Mouse (Mus musculus) G1E (cell line): ENCODE data around the gene Ralgapa2. TPM values are rescaled to one million over a fixed set of nuclear protein-coding genes. Genes with fewer than 3 reads are reported as not detected.

ENCODE experiments used
- ATAC-seq: 2 replicates; pipeline ENCODE4 v1.8.0; 2016; ENCODE audit warnings: mild to moderate bottlenecking; ENCODE audit not compliant: insufficient number of reproducible peaks, poor library complexity, low FRiP score, severe bottlenecking; ENCODE audit errors: extremely low read depth
- DNase-seq: peaks from one replicate; pipeline ENCODE4 v3.0.0; 2012; ENCODE audit warnings: low spot score
- H3K27me3 ChIP-seq: 2 replicates; pipeline ENCODE4 v1.6.1; 2012; ENCODE audit warnings: mild to moderate bottlenecking, low read length, inconsistent platforms; ENCODE audit not compliant: insufficient read depth
- H3K36me3 ChIP-seq: replicated peaks from 2 replicates; pipeline ENCODE3; 2012; ENCODE audit warnings: mild to moderate bottlenecking, inconsistent platforms
- H3K4me1 ChIP-seq: 2 replicates; pipeline ENCODE4 v1.6.1; 2012; ENCODE audit warnings: low read depth, low read length, inconsistent platforms, mixed read lengths; ENCODE audit not compliant: insufficient read depth
- H3K4me3 ChIP-seq: 2 replicates; pipeline ENCODE4 v1.5.1; 2012; ENCODE audit warnings: low read depth, mild to moderate bottlenecking, inconsistent platforms, low read length, moderate library complexity, mixed read lengths
- H3K9me3 ChIP-seq: replicated peaks from 2 replicates; pipeline ENCODE4 v1.6.1; 2012; ENCODE audit warnings: inconsistent platforms
- CTCF ChIP-seq: IDR thresholded peaks from 2 replicates; pipeline ENCODE4 v1.5.1; 2012; ENCODE audit warnings: low read depth, low read length, inconsistent platforms, mixed read lengths
- GATA1 ChIP-seq: IDR thresholded peaks from 2 replicates; pipeline ENCODE4 v1.6.1; 2012; ENCODE audit warnings: borderline replicate concordance, low read length, inconsistent platforms, mixed read lengths
- GATA2 ChIP-seq: IDR thresholded peaks from 2 replicates; pipeline ENCODE4 v1.6.1; 2012; ENCODE audit warnings: low read depth, low read length, inconsistent platforms, borderline replicate concordance
- POLR2AphosphoS5 ChIP-seq: IDR thresholded peaks from 2 replicates; pipeline ENCODE4 v1.6.1; 2012; ENCODE audit warnings: low read depth, low read length, inconsistent platforms; ENCODE audit not compliant: insufficient replicate concordance
- TAL1 ChIP-seq: conservative IDR thresholded peaks from 2 replicates; pipeline ENCODE4 v1.6.1; 2012; ENCODE audit warnings: low read depth, low read length, inconsistent platforms, mixed read lengths
- polyA plus RNA-seq: library from polyadenylated mRNA; stranded (reverse); fragments of >175 nt; gene quantifications from 2 replicates; pipeline ENCODE4 v1.2.3, GENCODE M21; 2012
- total RNA-seq, 2 experiments: library from RNA; stranded (forward) in 1 of 2; stranded (reverse) in 1 of 2; fragments of 200-1000 nt in 1 of 2; fragments of >200 nt in 1 of 2; fragmentation: Nextera tagmentation in 1 of 2; gene quantifications; 2 replicates each; pipeline ENCODE4 v1.2.3; 2014 to 2017

The Ralgapa2 gene
- total and polyA plus RNA-seq, 3 experiments: 8.2 to 25.2 (median 16.2) TPM

GRCm38 (mm10) chr2:146549111-146549776 lies 37.1 kb upstream of the Ralgapa2 start:
- no peaks in the 10 kb centered on the region for H3K36me3 ChIP-seq
- no peaks in the 10 kb centered on the region for H3K4me1 ChIP-seq
- no peak overlapping the region for H3K4me3 ChIP-seq
- DNase-seq: no peak
- H3K27me3 ChIP-seq: no peaks in the 10 kb centered on the region
- TF ChIP-seq GATA1 (no peak), POLR2AphosphoS5 (no peak), CTCF (no peak), TAL1 (no peak), GATA2 (no peak)
- H3K9me3 ChIP-seq: no peaks in the 10 kb centered on the region
- no peak for ATAC-seq

DNA sequence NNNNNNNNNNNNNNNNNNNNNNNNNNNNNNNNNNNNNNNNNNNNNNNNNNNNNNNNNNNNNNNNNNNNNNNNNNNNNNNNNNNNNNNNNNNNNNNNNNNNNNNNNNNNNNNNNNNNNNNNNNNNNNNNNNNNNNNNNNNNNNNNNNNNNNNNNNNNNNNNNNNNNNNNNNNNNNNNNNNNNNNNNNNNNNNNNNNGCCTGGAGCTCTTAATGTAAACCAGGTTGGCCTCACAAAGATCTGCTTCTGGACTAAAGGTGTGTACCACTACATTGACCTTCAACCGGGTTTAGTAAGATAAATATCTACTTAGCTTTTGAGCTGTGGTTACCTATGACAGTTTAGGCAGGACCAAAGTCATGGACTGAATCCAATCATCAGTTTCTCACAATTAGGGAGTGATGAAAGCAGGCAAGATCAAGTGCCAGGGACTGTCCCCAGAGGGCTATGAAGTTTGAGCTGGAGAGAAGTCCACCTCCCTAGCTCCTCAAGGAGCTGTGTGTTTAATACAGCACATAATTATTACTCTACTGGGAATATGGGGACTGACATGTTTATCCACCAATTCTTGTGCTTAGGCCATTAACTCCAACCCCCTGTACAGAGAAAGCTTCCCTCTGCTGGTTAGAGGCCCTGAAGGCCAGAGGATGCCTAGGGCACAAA lies 32.1 kb upstream of the Ralgapa2 start:
- Histone ChIP-seq H3K4me1 (no peaks in the 10 kb centered on the region), H3K27me3 (no peaks in the 10 kb centered on the region), H3K36me3 (no peaks in the 10 kb centered on the region), H3K9me3 (peaks cover 7% of the 10 kb centered on the region), H3K4me3 (no peak overlapping the region)
- DNase-seq (no peak), ATAC-seq (no peak)
- TF ChIP-seq GATA2 (no peak), POLR2AphosphoS5 (no peak), CTCF (no peak)

DNA sequence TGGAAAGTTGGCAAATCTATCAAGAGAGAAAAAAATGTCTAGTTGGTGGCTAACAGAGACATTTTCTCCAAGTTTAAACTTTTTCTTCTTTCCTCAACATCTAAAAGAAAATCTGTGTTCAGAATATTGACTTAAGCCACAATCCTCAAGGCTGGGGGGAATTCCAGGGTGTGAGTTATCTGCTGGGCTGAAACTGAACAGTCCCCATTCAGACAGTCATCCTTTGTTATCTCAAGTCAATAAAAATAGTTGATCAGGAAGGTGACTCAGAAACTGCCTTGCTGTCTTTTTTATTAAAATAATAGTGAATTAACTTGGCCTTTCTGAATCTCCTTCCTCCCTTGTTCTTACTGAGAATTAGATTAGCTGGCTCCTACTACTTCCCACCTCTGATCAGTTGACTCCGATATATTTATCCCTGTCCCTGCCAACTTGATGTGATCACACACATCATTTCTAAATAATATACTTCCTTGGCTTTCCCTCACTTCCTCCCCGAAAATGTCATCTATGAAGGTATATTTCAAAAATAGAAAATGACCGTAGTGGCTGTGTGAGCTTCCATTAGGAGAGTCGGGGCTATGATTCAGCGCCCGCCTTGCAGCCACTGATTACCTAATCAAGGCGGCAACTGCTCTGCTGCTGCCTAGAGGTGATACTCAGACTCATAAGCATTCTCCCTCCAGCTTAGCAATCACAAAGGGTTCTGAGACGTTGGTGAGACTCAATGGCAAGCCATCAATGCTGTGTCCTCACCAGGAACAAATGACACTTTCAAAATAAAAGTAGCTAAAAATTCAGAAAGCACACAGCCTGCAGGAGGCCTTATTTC lies 21.2 kb upstream of the Ralgapa2 start:
- TF ChIP-seq GATA1 (no peak), CTCF (no peak), TAL1 (no peak), POLR2AphosphoS5 (no peak), GATA2 (no peak)
- Histone ChIP-seq H3K4me3 (no peak overlapping the region), H3K36me3 (no peaks in the 10 kb centered on the region), H3K4me1 (peaks cover 15% of the 10 kb centered on the region), H3K9me3 (no peaks in the 10 kb centered on the region), H3K27me3 (peaks cover 10% of the 10 kb centered on the region; the same call in 1 of the 2 replicates)
- DNase-seq (no peak), ATAC-seq (peak; percentile 16; the same call in 1 of the 2 replicates)

DNA sequence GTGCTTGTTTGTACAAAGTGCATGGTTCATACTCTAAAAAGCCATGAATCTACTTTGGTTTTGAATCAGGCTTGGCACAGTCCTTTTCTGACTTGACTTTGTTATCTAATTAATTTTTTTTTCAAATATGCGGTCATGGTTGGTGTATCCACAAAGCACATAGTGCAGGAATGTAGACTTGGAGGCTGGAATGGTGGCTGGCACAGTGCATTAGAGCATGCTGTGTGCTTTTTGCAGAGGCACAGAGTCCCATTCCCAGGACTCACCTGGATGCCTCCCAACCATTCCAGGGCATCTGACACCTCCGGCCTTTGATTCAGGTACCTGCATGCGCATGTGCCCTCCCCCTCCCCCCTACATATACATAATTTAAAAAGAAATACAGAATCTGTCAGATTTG lies 20.3 kb upstream of the Ralgapa2 start:
- ATAC-seq: no peak
- Histone ChIP-seq H3K9me3 (no peaks in the 10 kb centered on the region), H3K4me1 (peaks cover 11% of the 10 kb centered on the region), H3K27me3 (peaks cover 10% of the 10 kb centered on the region; the same call in 1 of the 2 replicates), H3K4me3 (no peak overlapping the region), H3K36me3 (no peaks in the 10 kb centered on the region)
- TF ChIP-seq TAL1 (no peak), CTCF (no peak), GATA1 (no peak), POLR2AphosphoS5 (no peak), GATA2 (no peak)
- no peak for DNase-seq

DNA sequence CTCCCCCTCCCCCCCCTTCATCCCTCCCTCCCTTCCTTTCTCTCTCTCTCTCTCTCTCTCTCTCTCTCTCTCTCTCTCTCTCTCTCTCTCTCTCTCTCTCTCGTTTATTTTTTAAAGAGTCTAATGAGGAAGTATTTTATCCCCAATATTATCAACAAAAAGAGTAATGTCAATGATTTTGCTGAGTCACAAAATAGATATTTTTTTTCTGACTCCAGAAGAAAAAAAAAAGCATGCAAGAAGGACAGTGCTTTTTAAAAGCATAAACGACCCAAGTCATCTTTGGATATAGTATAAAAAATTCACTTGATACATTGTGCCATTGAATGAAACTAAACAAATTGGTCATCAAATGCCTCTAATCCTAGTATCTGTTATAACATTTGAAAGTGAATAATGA lies 13.3 kb upstream of the Ralgapa2 start:
- no peaks in the 10 kb centered on the region for H3K9me3 ChIP-seq
- 0 out of 2 replicates have a peak, but pooled peaks have one; percentile 9 for ATAC-seq
- no peak for DNase-seq
- peaks cover under 1% of the 10 kb centered on the region; the same call in 1 of the 2 replicates for H3K27me3 ChIP-seq
- H3K4me3 ChIP-seq: no peak overlapping the region
- H3K4me1 ChIP-seq: peaks cover 10% of the 10 kb centered on the region
- no peaks in the 10 kb centered on the region for H3K36me3 ChIP-seq
- TF ChIP-seq CTCF: no peak
- TF ChIP-seq GATA2: no peak
- TF ChIP-seq TAL1: no peak
- TF ChIP-seq POLR2AphosphoS5: no peak
- TF ChIP-seq GATA1: no peak
